Mouse (Mus musculus): Measurements from ENCODE around the gene Sec22b. TPM values are rescaled to one million over a fixed set of nuclear protein-coding genes. Genes with fewer than 3 reads are reported as not detected.

Sec22b gene
- total RNA-seq, 1 experiment from 2014 or later: 35.7 TPM

GRCm38 (mm10) chr3:97898381-97898780, 2.6 kb upstream of the Sec22b start:
- ATAC-seq (ENCODE audit: extremely low read depth, insufficient number of reproducible peaks, low FRiP score, poor library complexity, severe bottlenecking): no peak

DNA sequence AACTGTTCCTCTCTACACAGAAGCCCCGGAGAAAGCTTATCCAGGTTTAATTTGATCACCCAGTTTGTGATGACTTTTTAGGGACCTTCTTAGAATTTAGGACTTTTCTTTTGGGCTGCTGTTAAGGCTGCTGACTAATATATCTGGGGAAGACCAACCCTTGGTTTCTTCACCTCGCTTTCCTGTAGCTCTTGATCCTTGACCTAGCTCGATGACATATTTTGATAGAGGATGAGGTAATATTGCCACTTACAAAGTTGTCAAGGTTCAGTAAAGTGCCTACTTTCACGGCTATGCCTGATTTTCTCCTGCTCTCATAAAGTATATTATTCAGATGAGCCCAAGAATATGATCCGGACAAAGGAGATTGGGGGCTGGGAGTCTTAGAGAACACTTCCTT, 596 bp downstream of the Sec22b start:
- ATAC-seq (ENCODE audit: extremely low read depth, insufficient number of reproducible peaks, low FRiP score, poor library complexity, severe bottlenecking): no peak

- no peak for ATAC-seq (ENCODE audit: extremely low read depth, insufficient number of reproducible peaks, low FRiP score, poor library complexity, severe bottlenecking)
Measured at GRCm38 (mm10) chr3:97909737-97910136, 8.7 kb downstream of the Sec22b start.

DNA sequence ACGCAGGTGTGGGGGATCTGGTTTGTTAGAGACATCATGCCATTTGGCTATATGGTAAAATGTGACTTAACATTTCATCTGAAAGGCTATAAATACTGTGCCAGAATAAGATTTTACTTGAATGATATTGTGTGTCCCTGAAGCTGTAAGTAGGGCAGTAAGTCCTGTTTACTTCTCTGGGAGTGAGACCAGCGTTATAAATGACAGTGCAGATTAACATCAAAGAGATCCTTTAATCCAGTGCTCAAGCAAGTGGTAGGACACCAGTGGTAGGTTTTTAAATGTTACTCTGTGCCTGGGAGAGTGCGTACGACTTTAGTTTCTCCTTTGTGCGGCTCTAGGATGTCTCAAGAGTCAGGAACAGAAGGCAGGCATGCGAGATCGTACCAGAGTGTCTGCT, 10.1 kb downstream of the Sec22b start:
- no peak for ATAC-seq (ENCODE audit: extremely low read depth, insufficient number of reproducible peaks, low FRiP score, poor library complexity, severe bottlenecking)

DNA sequence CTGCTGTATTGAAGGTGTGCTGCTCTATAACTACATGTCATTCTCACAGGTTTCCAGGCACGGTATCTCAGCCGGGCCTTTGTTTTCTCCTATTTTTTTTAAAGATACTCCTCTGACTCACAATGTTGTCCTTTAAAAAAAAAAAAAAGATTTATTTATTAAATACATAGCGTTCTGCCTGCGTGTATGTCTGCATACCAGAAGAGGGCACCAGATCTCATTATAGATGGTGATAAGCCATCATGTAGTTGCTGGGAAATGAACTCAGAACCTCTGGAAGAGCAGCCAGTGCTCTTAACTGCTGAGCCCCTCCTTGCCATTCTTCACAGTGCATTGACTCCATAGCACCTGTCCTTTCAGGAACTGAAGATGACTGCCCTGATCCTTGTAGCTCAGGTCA, 14.1 kb downstream of the Sec22b start:
- no peak for ATAC-seq (ENCODE audit: extremely low read depth, insufficient number of reproducible peaks, low FRiP score, poor library complexity, severe bottlenecking)

DNA sequence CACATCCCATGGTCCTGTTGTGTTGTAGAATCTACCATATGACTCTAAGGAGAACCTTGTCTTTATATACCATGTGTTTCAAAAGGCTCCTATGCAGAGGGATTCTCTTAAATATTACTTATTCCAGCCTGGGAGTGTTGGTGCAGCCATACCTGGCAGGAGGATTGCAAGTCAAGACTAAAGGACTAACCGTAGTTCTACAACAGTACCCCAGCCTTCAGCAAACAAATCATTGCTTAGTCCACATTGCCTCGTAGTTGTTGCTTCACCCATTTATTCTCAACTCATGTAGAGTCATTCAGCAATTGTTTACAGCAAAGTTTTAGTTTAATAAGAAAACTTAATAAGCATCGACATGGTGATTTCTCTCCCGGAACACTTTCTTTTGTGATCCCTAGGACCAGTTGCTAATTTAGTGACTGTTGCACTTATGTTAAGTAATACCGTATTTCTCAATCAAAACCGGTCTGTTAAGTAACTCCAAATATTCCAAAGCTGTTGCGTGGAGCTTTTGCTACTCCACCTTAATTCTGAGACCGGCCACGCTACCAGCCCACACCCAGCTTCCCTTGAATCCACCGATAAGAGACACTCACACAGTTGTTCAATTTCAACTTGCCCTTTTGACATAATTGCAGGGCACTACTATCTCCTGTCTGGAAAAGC, 18.0 kb downstream of the Sec22b start:
- ATAC-seq (ENCODE audit: extremely low read depth, insufficient number of reproducible peaks, low FRiP score, poor library complexity, severe bottlenecking): no peak

DNA sequence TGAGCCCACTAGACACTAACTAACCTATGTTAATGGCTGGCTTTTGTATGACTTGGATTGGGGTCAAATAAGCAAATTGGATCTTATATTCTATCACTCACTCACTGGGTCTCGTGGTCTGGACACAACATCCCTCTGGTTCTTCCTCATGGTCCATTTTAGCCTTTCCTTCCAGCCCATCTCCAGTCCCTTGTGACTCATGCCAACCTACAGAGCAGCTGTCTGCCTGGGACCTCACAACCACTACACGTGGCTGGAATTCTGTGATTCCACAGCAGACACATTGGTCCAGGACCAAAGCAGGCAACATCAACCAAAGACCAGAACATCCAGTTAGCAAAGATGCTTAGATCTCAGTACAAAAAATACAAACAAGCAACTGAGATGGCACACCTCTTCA, 24.3 kb downstream of the Sec22b start:
- no peak for ATAC-seq (ENCODE audit: extremely low read depth, insufficient number of reproducible peaks, low FRiP score, poor library complexity, severe bottlenecking)

- ATAC-seq (ENCODE audit: extremely low read depth, insufficient number of reproducible peaks, low FRiP score, poor library complexity, severe bottlenecking): no peak
Measured at GRCm38 (mm10) chr3:97927322-97927721, 26.3 kb downstream of the Sec22b start.

- ATAC-seq (ENCODE audit: extremely low read depth, insufficient number of reproducible peaks, low FRiP score, poor library complexity, severe bottlenecking): peak; percentile 53
Measured at GRCm38 (mm10) chr3:97928968-97929858, 28.2 kb downstream of the Sec22b start.

GRCm38 (mm10) chr3:97930141-97930786, 29.3 kb downstream of the Sec22b start:
- ATAC-seq (ENCODE audit: extremely low read depth, insufficient number of reproducible peaks, low FRiP score, poor library complexity, severe bottlenecking): no peak

DNA sequence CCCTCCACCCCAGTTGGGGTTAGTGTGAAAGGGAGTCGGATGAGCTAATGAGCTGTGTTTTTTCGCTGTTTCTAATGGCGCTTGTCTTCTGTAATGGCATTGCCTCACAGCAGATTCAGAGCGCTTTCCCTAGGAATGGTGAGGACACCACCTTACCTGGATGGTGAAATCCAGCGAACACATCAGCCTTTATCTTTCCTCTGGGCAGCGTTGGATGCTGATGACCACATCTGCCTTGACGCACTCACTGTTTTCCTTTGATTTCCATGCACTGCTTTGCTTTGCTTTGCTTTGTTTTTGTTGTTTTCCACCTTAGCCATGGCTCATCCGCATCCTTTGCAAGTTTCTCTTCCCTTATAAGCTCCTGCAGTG, 29.8 kb downstream of the Sec22b start:
- ATAC-seq (ENCODE audit: extremely low read depth, insufficient number of reproducible peaks, low FRiP score, poor library complexity, severe bottlenecking): no peak

GRCm38 (mm10) chr3:97931310-97931885, 30.4 kb downstream of the Sec22b start:
- no peak for ATAC-seq (ENCODE audit: extremely low read depth, insufficient number of reproducible peaks, low FRiP score, poor library complexity, severe bottlenecking)

DNA sequence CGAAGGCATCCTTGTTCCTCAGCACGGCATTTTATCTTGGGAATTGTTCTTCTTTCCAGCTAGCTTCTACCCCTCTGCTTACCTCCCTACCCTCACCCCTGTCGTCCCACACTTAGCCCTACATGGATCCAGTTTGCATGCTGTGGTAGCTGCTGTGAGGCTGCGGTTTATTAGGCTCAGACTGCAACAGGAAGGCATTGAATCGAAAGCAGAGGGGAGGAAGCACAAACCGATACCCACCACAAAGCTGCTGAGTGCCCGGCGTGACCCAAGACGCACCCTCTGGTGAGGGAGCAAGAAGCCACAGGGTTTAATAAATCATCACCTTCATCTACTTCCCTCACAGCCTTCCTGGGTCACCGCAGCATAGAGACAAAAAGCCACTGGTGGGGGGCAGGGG, 31.1 kb downstream of the Sec22b start:
- peak; percentile 67 for ATAC-seq (ENCODE audit: extremely low read depth, insufficient number of reproducible peaks, low FRiP score, poor library complexity, severe bottlenecking)

GRCm38 (mm10) chr3:97932771-97933170, 31.8 kb downstream of the Sec22b start:
- no peak for ATAC-seq (ENCODE audit: extremely low read depth, insufficient number of reproducible peaks, low FRiP score, poor library complexity, severe bottlenecking)

DNA sequence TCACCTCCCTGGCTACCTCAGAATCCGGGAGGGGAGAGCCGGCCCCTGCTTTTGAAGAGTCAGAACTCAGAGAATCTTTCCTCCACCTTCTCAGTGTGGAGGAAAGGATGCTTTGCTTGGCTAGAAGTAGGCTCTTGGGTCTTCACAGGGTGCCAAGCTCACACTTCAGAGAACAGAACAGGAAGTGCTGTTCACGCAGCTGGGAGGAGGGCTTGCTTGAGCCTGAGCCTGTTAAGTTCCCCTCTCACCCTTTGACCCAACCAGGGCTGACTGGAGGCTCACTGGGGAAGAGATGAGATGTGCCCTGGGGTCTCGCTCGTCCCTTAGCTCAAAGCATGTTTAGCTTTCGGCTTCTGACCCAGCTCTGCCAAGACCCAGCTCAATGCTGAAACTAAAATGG, 32.3 kb downstream of the Sec22b start:
- peak; percentile 53 for ATAC-seq (ENCODE audit: extremely low read depth, insufficient number of reproducible peaks, low FRiP score, poor library complexity, severe bottlenecking)

DNA sequence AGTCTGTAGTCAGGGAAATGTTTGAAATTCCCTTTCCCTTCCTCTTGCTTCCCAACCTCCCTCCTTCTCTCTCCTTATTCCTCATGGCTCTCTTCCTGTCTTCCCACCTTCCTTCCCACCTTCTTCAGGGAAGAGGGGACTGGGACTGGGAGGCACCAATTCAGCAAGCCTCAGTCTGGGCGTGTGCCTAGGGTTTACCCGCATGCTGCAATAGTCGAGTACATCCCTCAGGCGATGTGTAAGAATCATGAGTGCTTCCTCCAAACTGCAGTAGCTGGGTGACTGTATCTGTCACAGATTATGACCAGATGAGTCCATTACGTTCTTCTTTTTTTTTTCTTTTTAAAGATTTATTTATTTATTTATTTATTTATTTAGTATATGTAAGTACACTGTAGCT, 32.8 kb downstream of the Sec22b start:
- 0 out of 2 replicates have a peak, but pooled peaks have one; percentile 13 for ATAC-seq (ENCODE audit: extremely low read depth, insufficient number of reproducible peaks, low FRiP score, poor library complexity, severe bottlenecking)

GRCm38 (mm10) chr3:97934331-97935300, 33.6 kb downstream of the Sec22b start:
- no peak for ATAC-seq (ENCODE audit: extremely low read depth, insufficient number of reproducible peaks, low FRiP score, poor library complexity, severe bottlenecking)
